Mouse (Mus musculus): ENCODE measurements around the gene Pard6a.

DNA sequence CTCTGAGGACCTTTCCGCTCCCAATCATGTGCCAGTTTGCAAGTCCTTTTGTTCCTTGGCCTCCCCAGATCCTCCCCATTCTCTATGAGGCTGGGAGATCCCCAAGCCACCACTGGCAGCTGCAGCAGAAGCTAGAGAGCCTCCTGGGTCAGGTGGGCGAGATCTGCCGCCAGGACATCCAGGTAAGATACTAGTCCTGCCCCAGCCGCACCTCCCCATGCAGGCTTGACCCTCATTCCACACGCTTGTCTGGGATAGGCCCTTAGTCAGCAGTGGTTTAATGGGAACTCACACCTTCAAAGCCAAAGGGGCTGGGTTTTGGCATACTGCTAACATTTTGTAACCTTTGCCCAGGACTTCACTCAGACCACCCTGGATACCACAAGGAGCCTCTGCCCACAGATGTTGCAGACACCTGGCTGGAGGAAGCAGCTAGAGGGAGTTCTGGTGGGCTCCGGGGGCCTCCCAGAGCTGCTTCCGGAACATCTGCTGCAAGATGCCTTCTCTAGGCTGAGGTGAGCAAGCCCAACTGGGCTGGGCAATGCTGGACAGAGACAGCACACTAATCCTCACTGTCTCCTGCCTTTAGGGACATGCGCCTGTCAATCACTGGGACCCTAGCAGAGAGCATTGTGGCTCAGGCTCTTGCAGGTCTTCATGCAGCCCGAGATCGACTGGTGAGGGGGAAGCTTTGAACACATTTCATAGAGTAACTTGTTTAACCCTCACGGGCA is 8.3 kb upstream of the Pard6a start:
- TF ChIP-seq CTCF (IDR thresholded peaks at IDR 0.05; ENCODE audit: low read depth) (no peak), EP300 (IDR thresholded peaks at IDR 0.05; ENCODE audit: low read depth) (no peak)

All from heart, postnatal 0 days (tissue).